Mouse (Mus musculus) lung, adult 2 months (tissue): ENCODE measurements around the gene Pcnx3. TPM values are rescaled to one million over a fixed set of nuclear protein-coding genes. Genes with fewer than 3 reads are reported as not detected.

Experiments
- DNase-seq: peaks from one replicate; pipeline ENCODE4 v3.0.0; 2022
- H3K4me1 ChIP-seq: fragments of 200-500 bp; 2 replicates; pipeline ENCODE4 v1.6.1; 2011; ENCODE audit warnings: low read length; ENCODE audit not compliant: control insufficient read depth, insufficient read depth
- H3K4me3 ChIP-seq: fragments of 200-500 bp; replicated peaks from 2 replicates; pipeline ENCODE3; 2011; ENCODE audit warnings: low read depth, mild to moderate bottlenecking, control low read depth, low read length; ENCODE audit errors: extremely low read depth
- CTCF ChIP-seq: fragments of 200-500 bp; IDR thresholded peaks from 2 replicates; pipeline ENCODE4 v1.5.1; 2011; ENCODE audit warnings: mild to moderate bottlenecking, low read length, control low read depth; ENCODE audit not compliant: insufficient read depth
- POLR2A ChIP-seq: fragments of 200-500 bp; IDR thresholded peaks from 2 replicates; pipeline ENCODE4 v1.6.1; 2011; ENCODE audit warnings: low read depth, mild to moderate bottlenecking, control low read depth, low read length, borderline replicate concordance; ENCODE audit errors: extremely low read depth
- WGBS: fragments of 180-500 bp; shearing (Covaris S2); methylation state at CpG from one replicate; pipeline ENCODE4 v1.1.7; 2018; 5-methylcytosine and 5-hydroxymethylcytosine counted together
- polyA plus RNA-seq: library from polyadenylated mRNA; depleted of rRNA; stranded (reverse); fragments of >200 nt; gene quantifications from 2 replicates; pipeline ENCODE4 v1.2.3, GENCODE M21; 2012

Pcnx3 gene
- polyA plus RNA-seq, 1 experiment = 156 TPM

GRCm38 (mm10) chr19:5686437-5686836 lies 2.3 kb downstream of the Pcnx3 start:
- TF ChIP-seq POLR2A = no peak
- no peak for TF ChIP-seq CTCF
- H3K4me3 ChIP-seq = no peak overlapping the region
- 84% methylated on average over 13 of the region's 13 CpGs for WGBS
- no peak for DNase-seq
- peaks cover 11% of the 10 kb centered on the region; the same call in 1 of the 2 replicates for H3K4me1 ChIP-seq

- TF ChIP-seq CTCF (no peak), POLR2A (no peak)
- WGBS = 94% methylated on average over 11 of the region's 11 CpGs
- DNase-seq = no peak
- Histone ChIP-seq H3K4me3 (no peak overlapping the region), H3K4me1 (peaks cover 9% of the 10 kb centered on the region; the same call in 1 of the 2 replicates)
These were observed 2.8 kb downstream of the Pcnx3 start for GRCm38 (mm10) chr19:5685861-5686260.

GRCm38 (mm10) chr19:5685431-5685830 lies 3.3 kb downstream of the Pcnx3 start:
- Histone ChIP-seq H3K4me3 (no peak overlapping the region), H3K4me1 (peaks cover 6% of the 10 kb centered on the region; the same call in 1 of the 2 replicates)
- DNase-seq = no peak
- WGBS = 93% methylated on average over 19 of the region's 19 CpGs
- TF ChIP-seq POLR2A (no peak), CTCF (no peak)

- H3K4me3 ChIP-seq = no peak overlapping the region
- TF ChIP-seq POLR2A (no peak), CTCF (no peak)
- WGBS = 91% methylated on average over 13 of the region's 13 CpGs
- DNase-seq = no peak
- peaks cover 6% of the 10 kb centered on the region; the same call in 1 of the 2 replicates for H3K4me1 ChIP-seq
These were observed 3.7 kb downstream of the Pcnx3 start for GRCm38 (mm10) chr19:5684985-5685384.

- WGBS = 92% methylated on average over 12 of the region's 12 CpGs
- H3K4me3 ChIP-seq = no peak overlapping the region
- DNase-seq = no peak
- peaks cover 6% of the 10 kb centered on the region; the same call in 1 of the 2 replicates for H3K4me1 ChIP-seq
- TF ChIP-seq POLR2A (no peak), CTCF (no peak)
These were observed 4.5 kb downstream of the Pcnx3 start for GRCm38 (mm10) chr19:5684236-5684635.

GRCm38 (mm10) chr19:5680432-5680831 lies 8.3 kb downstream of the Pcnx3 start:
- no peak for DNase-seq

GRCm38 (mm10) chr19:5668372-5668771 lies 20.3 kb downstream of the Pcnx3 start:
- TF ChIP-seq CTCF = no peak
- no peak for TF ChIP-seq POLR2A
- peaks cover 5% of the 10 kb centered on the region; the same call in 1 of the 2 replicates for H3K4me1 ChIP-seq
- no peak for DNase-seq
- WGBS = 84% methylated on average over 4 of the region's 4 CpGs
- H3K4me3 ChIP-seq = no peak overlapping the region

More at GRCm38 (mm10) chr19:5680432-5680831, 8.3 kb downstream of the Pcnx3 start:
- 50% methylated on average over 4 of the region's 4 CpGs for WGBS
- TF ChIP-seq POLR2A = no peak
- no peak for TF ChIP-seq CTCF
- Histone ChIP-seq H3K4me1 (no peaks in the 10 kb centered on the region; the same call in 1 of the 2 replicates), H3K4me3 (no peak overlapping the region)

- no peak for DNase-seq
- TF ChIP-seq CTCF = no peak
- TF ChIP-seq POLR2A = no peak
- WGBS = 92% methylated on average over 18 of the region's 18 CpGs
- Histone ChIP-seq H3K4me1 (peaks cover 7% of the 10 kb centered on the region), H3K4me3 (no peak overlapping the region)
These were observed 22.3 kb downstream of the Pcnx3 start for GRCm38 (mm10) chr19:5666386-5666785.

- H3K4me1 ChIP-seq = peaks cover 8% of the 10 kb centered on the region
- 90% methylated on average over 15 of the region's 15 CpGs for WGBS
- no peak for DNase-seq
- H3K4me3 ChIP-seq = no peak overlapping the region
- TF ChIP-seq POLR2A (no peak), CTCF (no peak)
These were observed 23.2 kb downstream of the Pcnx3 start for GRCm38 (mm10) chr19:5665465-5665864.

- 94% methylated on average over 10 of the region's 10 CpGs for WGBS
These were observed 23.9 kb downstream of the Pcnx3 start for GRCm38 (mm10) chr19:5664669-5665257.

More at GRCm38 (mm10) chr19:5664669-5665257, 23.9 kb downstream of the Pcnx3 start:
- Histone ChIP-seq H3K4me1 (peaks cover 13% of the 10 kb centered on the region), H3K4me3 (no peak overlapping the region)
- TF ChIP-seq CTCF (no peak), POLR2A (no peak)
- DNase-seq = no peak
